Mouse (Mus musculus): ENCODE data around the gene Grin2b.

DNA sequence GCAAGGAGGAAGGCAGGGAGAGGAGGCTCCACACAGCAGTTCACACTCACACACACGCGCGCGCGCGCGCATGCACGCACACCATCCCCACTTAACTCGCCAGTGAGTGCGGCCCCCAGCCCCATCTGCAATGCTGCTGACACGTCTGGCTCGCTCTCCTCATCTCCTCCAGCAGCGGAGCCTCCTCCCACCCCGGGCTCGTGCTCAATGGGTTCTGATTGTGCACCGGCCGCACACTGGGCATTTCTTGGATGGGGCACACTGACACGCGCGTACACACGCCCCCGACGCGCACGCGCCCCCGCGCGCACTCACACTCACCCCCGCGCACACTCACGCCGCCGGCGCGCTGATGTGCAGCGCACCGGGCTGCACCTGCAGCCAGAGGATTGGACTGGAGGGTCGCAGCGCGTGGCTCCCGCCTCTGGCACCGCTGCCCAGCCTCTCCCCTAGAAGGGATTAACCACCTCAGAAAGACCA lies 1.1 kb downstream of the Grin2b start:
- TF ChIP-seq CTCF (IDR thresholded peaks at IDR 0.05; ENCODE audit: borderline replicate concordance, insufficient read depth, low read depth, low read length) (no peak), POLR2A (IDR thresholded peaks at IDR 0.05; ENCODE audit: borderline replicate concordance, insufficient read depth, low read length) (no peak)

Data from cerebellum, adult 2 months (tissue).